Mouse (Mus musculus) liver, adult 2 months (tissue): ENCODE data around the gene Eif2b2.

ENCODE experiments used
- CTCF ChIP-seq: fragments of 200-500 bp; IDR thresholded peaks from 2 replicates; pipeline ENCODE4 v1.5.1; 2011; ENCODE audit warnings: low read depth, low read length, control low read depth
- POLR2A ChIP-seq: fragments of 200-500 bp; IDR thresholded peaks from 2 replicates; pipeline ENCODE4 v1.6.1; 2011; ENCODE audit warnings: low read length, control low read depth; ENCODE audit not compliant: insufficient read depth; ENCODE audit errors: extremely low read depth

- TF ChIP-seq CTCF (no peak), POLR2A (no peak)
Observed at GRCm38 (mm10) chr12:85256074-85256751, 36.9 kb downstream of the Eif2b2 start.
